Mouse (Mus musculus) lung, adult 2 months (tissue): ENCODE results near the gene Taf1.

Experiments used
- CTCF ChIP-seq: fragments of 200-500 bp; IDR thresholded peaks from 2 replicates; pipeline ENCODE4 v1.5.1; 2011; ENCODE audit warnings: mild to moderate bottlenecking, low read length, control low read depth; ENCODE audit not compliant: insufficient read depth
- POLR2A ChIP-seq: fragments of 200-500 bp; IDR thresholded peaks from 2 replicates; pipeline ENCODE4 v1.6.1; 2011; ENCODE audit warnings: low read depth, mild to moderate bottlenecking, control low read depth, low read length, borderline replicate concordance; ENCODE audit errors: extremely low read depth

DNA sequence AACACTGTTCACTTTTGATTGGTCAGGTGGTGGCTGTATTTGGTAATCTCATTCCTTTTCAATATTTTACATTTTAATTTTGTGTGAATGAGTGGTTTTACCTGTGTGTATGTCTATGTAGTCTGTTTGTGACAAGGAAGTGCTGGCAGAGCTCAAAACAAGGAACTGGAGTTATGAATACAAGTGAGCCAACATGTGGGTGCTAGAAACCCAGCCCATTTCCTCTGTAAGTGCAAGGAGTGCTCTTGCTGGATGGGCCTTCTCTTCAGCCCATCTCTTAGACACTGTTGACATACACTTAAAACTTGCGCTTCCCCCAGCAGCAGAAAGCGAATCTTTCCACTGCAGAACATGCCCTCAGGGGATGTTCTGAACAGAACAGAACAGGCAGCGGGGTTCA lies 83.6 kb downstream of the Taf1 start:
- TF ChIP-seq CTCF (no peak), POLR2A (no peak)
